Mouse (Mus musculus) kidney, postnatal 0 days (tissue): ENCODE data around the gene Man2a1. TPM values are rescaled to one million over a fixed set of nuclear protein-coding genes. Genes with fewer than 3 reads are reported as not detected.

ENCODE experiments used
- ATAC-seq: fragments of 200-750 bp; cut with Nextera tagmentation; replicated peaks from 2 replicates; pipeline ENCODE4 v1.8.0; 2017; ENCODE audit warnings: low read depth, moderate number of reproducible peaks, moderate TSS enrichment, moderate library complexity; ENCODE audit not compliant: low FRiP score
- DNase-seq: peaks from one replicate; pipeline ENCODE4 v3.0.0-alpha.2; 2016; ENCODE audit warnings: low spot score
- H3K27ac ChIP-seq: fragments of 300-500 bp; sonication (generic); 2 replicates; pipeline ENCODE4 v1.5.1; 2014; ENCODE audit warnings: mild to moderate bottlenecking
- H3K27me3 ChIP-seq: fragments of 300-500 bp; sonication (generic); 2 replicates; pipeline ENCODE4 v1.6.1; 2014; ENCODE audit warnings: low read length, mixed read lengths; ENCODE audit not compliant: insufficient read depth
- H3K36me3 ChIP-seq: fragments of 300-500 bp; sonication (generic); 2 replicates; pipeline ENCODE4 v1.6.1; 2014; ENCODE audit warnings: low read length, mixed read lengths; ENCODE audit not compliant: insufficient read depth
- H3K4me1 ChIP-seq: fragments of 300-500 bp; sonication (generic); replicated peaks from 2 replicates; pipeline ENCODE4 v1.6.1; 2014; ENCODE audit warnings: antibody characterized with exemption, low read length, mixed read lengths; ENCODE audit not compliant: insufficient read depth
- H3K4me2 ChIP-seq: fragments of 300-500 bp; sonication (generic); 2 replicates; pipeline ENCODE4 v1.6.1; 2014; ENCODE audit warnings: mild to moderate bottlenecking, low read length, moderate library complexity, mixed read lengths
- H3K4me3 ChIP-seq: fragments of 300-500 bp; sonication (generic); replicated peaks from 2 replicates; pipeline ENCODE4 v1.5.1; 2014; ENCODE audit warnings: low read depth, low read length
- H3K9ac ChIP-seq: fragments of 300-500 bp; sonication (generic); 2 replicates; pipeline ENCODE4 v1.6.1; 2014; ENCODE audit warnings: low read depth, low read length
- H3K9me3 ChIP-seq: fragments of 300-500 bp; sonication (generic); replicated peaks from 2 replicates; pipeline ENCODE4 v1.6.1; 2016; ENCODE audit warnings: low read length, inconsistent platforms, mixed read lengths
- CTCF ChIP-seq: IDR thresholded peaks from 2 replicates; pipeline ENCODE4 v1.5.1; 2016; ENCODE audit warnings: antibody characterized with exemption, low read depth, mild to moderate bottlenecking, moderate library complexity
- WGBS: fragments of 180-500 bp; shearing (Covaris S2); extraction: QIAGEN DNeasy Blood & Tissue Kit; methylation state at CpG from one replicate; pipeline ENCODE4 v1.1.7; 2014; 5-methylcytosine and 5-hydroxymethylcytosine counted together
- polyA plus RNA-seq: library from polyadenylated mRNA; unstranded; fragments of >200 nt; fragmentation: Nextera tagmentation; extraction: Ambion mirVana; gene quantifications from 2 replicates; pipeline ENCODE4 v1.2.1, GENCODE M21; 2015

The Man2a1 gene
- polyA plus RNA-seq = 9.5 and 9.9 TPM in 2 replicates

GRCm38 (mm10) chr17:64600372-64601090 lies at the start of gene Man2a1:
TSS of gene Man2a1 (plus strand) at chr17:64600736.
- Histone ChIP-seq H3K27ac (peak within 1 kb of the TSS; percentile 96), H3K4me2 (peak within 1 kb of the TSS; percentile 76), H3K27me3 (no peaks in the 10 kb centered on the region), H3K4me3 (peak within 1 kb of the TSS; percentile 97), H3K4me1 (peaks cover 13% of the 10 kb centered on the region), H3K9me3 (no peaks in the 10 kb centered on the region), H3K36me3 (no peaks in the 10 kb centered on the region), H3K9ac (peak within 1 kb of the TSS; percentile 96)
- WGBS = under 1% methylated on average over 39 of the region's 69 CpGs
- DNase-seq (peak; percentile 96), ATAC-seq (peak; percentile 96)
- TF ChIP-seq CTCF = no peak

- H3K27ac ChIP-seq = no peak overlapping the region
- H3K4me2 ChIP-seq = no peak overlapping the region
- DNase-seq (no peak), ATAC-seq (no peak)
- H3K9me3 ChIP-seq = no peaks in the 10 kb centered on the region
- H3K27me3 ChIP-seq = no peaks in the 10 kb centered on the region
- no peaks in the 10 kb centered on the region for H3K4me1 ChIP-seq
- H3K9ac ChIP-seq = no peak overlapping the region
- H3K36me3 ChIP-seq = no peaks in the 10 kb centered on the region
- no peak for TF ChIP-seq CTCF
- H3K4me3 ChIP-seq = no peak overlapping the region
- 93% methylated on average over 10 of the region's 10 CpGs for WGBS
Measured at GRCm38 (mm10) chr17:64553358-64553757, 47.2 kb upstream of the Man2a1 start.

GRCm38 (mm10) chr17:64554901-64555300 lies 45.6 kb upstream of the Man2a1 start:
- Histone ChIP-seq H3K4me2 (no peak overlapping the region), H3K4me3 (no peak overlapping the region), H3K27ac (no peak overlapping the region), H3K4me1 (no peaks in the 10 kb centered on the region), H3K9ac (no peak overlapping the region), H3K27me3 (no peaks in the 10 kb centered on the region), H3K9me3 (no peaks in the 10 kb centered on the region), H3K36me3 (no peaks in the 10 kb centered on the region)
- WGBS = 65% methylated on average over 3 of the region's 3 CpGs
- no peak for TF ChIP-seq CTCF
- no peak for DNase-seq
- no peak for ATAC-seq

- H3K9me3 ChIP-seq = no peaks in the 10 kb centered on the region
- H3K27ac ChIP-seq = no peak overlapping the region
- H3K27me3 ChIP-seq = no peaks in the 10 kb centered on the region
- no peak overlapping the region for H3K9ac ChIP-seq
- 81% methylated on average over 22 of the region's 22 CpGs for WGBS
- H3K4me1 ChIP-seq = no peaks in the 10 kb centered on the region
- no peak overlapping the region for H3K4me2 ChIP-seq
- ATAC-seq (no peak), DNase-seq (no peak)
- TF ChIP-seq CTCF = no peak
- no peak overlapping the region for H3K4me3 ChIP-seq
- no peaks in the 10 kb centered on the region for H3K36me3 ChIP-seq
Measured at GRCm38 (mm10) chr17:64556661-64557445, 43.7 kb upstream of the Man2a1 start.

GRCm38 (mm10) chr17:64558994-64559540 lies 41.5 kb upstream of the Man2a1 start:
- H3K9ac ChIP-seq = no peak overlapping the region
- H3K4me1 ChIP-seq = no peaks in the 10 kb centered on the region
- no peaks in the 10 kb centered on the region for H3K27me3 ChIP-seq
- peak; percentile 88 for DNase-seq
- H3K36me3 ChIP-seq = no peaks in the 10 kb centered on the region
- no peak overlapping the region for H3K27ac ChIP-seq
- H3K9me3 ChIP-seq = no peaks in the 10 kb centered on the region
- H3K4me3 ChIP-seq = no peak overlapping the region
- H3K4me2 ChIP-seq = 0 out of 2 replicates have a peak overlapping the region, but pooled peaks have one; percentile 35
- 0 out of 2 replicates have a peak, but pooled peaks have one; percentile 69 for ATAC-seq
- 0% methylated on average over 4 of the region's 4 CpGs for WGBS
- TF ChIP-seq CTCF = no peak

- Histone ChIP-seq H3K9ac (no peak overlapping the region), H3K4me2 (no peak overlapping the region), H3K4me1 (no peaks in the 10 kb centered on the region), H3K27me3 (no peaks in the 10 kb centered on the region), H3K9me3 (no peaks in the 10 kb centered on the region), H3K4me3 (no peak overlapping the region), H3K36me3 (no peaks in the 10 kb centered on the region), H3K27ac (no peak overlapping the region)
- DNase-seq (no peak), ATAC-seq (no peak)
- WGBS = 62% methylated on average over 6 of the region's 6 CpGs
- no peak for TF ChIP-seq CTCF
Measured at GRCm38 (mm10) chr17:64566435-64566834, 34.1 kb upstream of the Man2a1 start.
